Mouse (Mus musculus): ENCODE measurements at regions not wholly inside any gene's neighbourhood (a gene's known extent, or its start where the extent isn't known, plus 50 kb on each side); places are given as distances from the start of the nearest gene placed in this dataset.

DNA sequence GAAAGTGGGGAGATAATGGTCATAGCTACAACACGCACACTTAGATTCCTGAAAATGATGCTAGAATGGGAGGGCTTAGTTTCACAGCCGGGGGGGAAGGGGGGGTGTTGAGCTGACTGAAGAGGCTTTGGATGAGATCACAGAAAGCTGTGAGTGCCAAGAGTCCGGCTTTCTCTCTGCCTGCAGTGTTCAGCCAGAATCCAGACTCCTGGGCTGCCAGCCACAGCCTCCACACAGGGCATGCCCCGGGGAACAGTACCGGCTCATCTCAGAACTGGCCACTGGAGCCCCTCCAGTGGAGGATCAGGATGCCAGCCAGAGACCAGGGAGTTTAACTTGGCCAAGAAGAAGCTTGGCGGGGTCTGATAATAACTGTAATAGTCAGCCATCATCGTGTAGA, 85.7 kb downstream of the Vcpkmt start:
- Histone ChIP-seq H3K4me1 (ENCODE audit: control insufficient read depth, insufficient read depth, low read length) (peaks cover 34% of the 10 kb centered on the region), H3K36me3 (ENCODE audit: control insufficient read depth, insufficient read depth, low read length) (no peaks in the 10 kb centered on the region), H3K27me3 (ENCODE audit: control insufficient read depth, insufficient read depth, low read length) (no peaks in the 10 kb centered on the region), H3K9me3 (ENCODE audit: control insufficient read depth, low read depth, low read length) (no peaks in the 10 kb centered on the region), H3K4me2 (replicated peaks; ENCODE audit: low read depth, low read length) (0 out of 2 replicates have a peak overlapping the region, but pooled peaks have one; percentile 5), H3K4me3 (ENCODE audit: low read depth, low read length) (no peak overlapping the region), H3K9ac (replicated peaks; ENCODE audit: low read depth, low read length) (no peak overlapping the region), H3K27ac (ENCODE audit: low read length) (peak overlapping the region; percentile 77)
- ATAC-seq (ENCODE audit: insufficient number of reproducible peaks, insufficient read depth, low FRiP score, low read depth), result 0 out of 2 replicates have a peak, but pooled peaks have one; percentile 30
- 53% methylated on average over 7 of the region's 7 CpGs for WGBS

DNA sequence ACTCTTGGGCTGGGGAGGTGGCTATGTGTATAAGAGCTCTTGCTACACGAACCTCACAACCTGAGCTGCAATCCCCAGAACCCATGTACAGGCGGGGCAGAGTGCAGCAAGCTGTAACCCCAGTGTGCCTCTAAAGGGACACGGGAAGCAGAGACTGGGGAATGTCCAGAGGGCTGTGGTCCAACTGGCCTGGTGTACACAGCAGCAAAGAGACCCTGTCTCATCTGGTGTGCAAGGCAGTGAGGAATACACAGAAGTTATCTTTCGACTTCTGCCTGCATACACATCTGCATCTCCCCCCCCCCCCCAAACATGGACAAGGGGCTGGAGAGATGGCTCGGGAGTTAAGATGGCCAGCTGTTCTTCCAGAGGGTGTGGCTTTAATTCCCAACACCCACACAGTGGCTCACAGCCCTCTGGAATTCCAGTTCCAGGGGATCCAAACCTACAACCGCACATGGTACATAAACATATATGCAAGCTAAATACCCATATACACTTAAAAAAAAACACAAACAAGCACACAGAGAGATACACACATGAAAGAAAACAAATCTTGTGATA, 86.4 kb downstream of the Vcpkmt start:
- Histone ChIP-seq H3K36me3 (ENCODE audit: control insufficient read depth, insufficient read depth, low read length) (no peaks in the 10 kb centered on the region), H3K27ac (ENCODE audit: low read length) (peak overlapping the region; percentile 77), H3K9me3 (ENCODE audit: control insufficient read depth, low read depth, low read length) (no peaks in the 10 kb centered on the region), H3K27me3 (ENCODE audit: control insufficient read depth, insufficient read depth, low read length) (no peaks in the 10 kb centered on the region), H3K4me3 (ENCODE audit: low read depth, low read length) (no peak overlapping the region), H3K4me2 (replicated peaks; ENCODE audit: low read depth, low read length) (no peak overlapping the region), H3K4me1 (ENCODE audit: control insufficient read depth, insufficient read depth, low read length) (peaks cover 27% of the 10 kb centered on the region), H3K9ac (replicated peaks; ENCODE audit: low read depth, low read length) (no peak overlapping the region)
- ATAC-seq (ENCODE audit: insufficient number of reproducible peaks, insufficient read depth, low FRiP score, low read depth), result no peak
- WGBS, result 57% methylated on average over 6 of the region's 6 CpGs

DNA sequence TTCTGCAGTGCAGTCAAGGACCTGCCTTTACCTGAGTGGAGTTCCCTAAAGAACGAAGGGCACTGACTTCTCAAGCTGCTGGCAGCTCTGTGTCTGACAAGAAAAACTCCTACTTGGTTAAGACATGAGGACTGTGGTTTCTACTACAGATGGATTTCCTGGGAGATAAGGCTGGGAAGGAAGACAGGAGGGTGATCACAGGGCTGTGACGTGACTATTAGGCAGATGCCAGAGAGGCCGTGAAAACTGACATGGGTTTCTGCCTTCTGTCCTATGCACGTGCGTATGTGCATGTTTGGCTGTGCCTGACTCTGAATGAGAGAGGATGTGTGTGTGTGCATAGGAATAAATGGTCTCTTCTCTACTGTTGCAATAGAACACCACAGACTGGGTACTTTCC, 87.1 kb downstream of the Vcpkmt start:
- Histone ChIP-seq H3K4me3 (ENCODE audit: low read depth, low read length) (no peak overlapping the region), H3K36me3 (ENCODE audit: control insufficient read depth, insufficient read depth, low read length) (no peaks in the 10 kb centered on the region), H3K4me1 (ENCODE audit: control insufficient read depth, insufficient read depth, low read length) (peaks cover 20% of the 10 kb centered on the region), H3K27me3 (ENCODE audit: control insufficient read depth, insufficient read depth, low read length) (no peaks in the 10 kb centered on the region), H3K27ac (ENCODE audit: low read length) (no peak overlapping the region; the same call in 1 of the 2 replicates), H3K9me3 (ENCODE audit: control insufficient read depth, low read depth, low read length) (no peaks in the 10 kb centered on the region), H3K4me2 (replicated peaks; ENCODE audit: low read depth, low read length) (no peak overlapping the region), H3K9ac (replicated peaks; ENCODE audit: low read depth, low read length) (no peak overlapping the region)
- ATAC-seq (ENCODE audit: insufficient number of reproducible peaks, insufficient read depth, low FRiP score, low read depth), result no peak
- 80% methylated on average over 5 of the region's 5 CpGs for WGBS

DNA sequence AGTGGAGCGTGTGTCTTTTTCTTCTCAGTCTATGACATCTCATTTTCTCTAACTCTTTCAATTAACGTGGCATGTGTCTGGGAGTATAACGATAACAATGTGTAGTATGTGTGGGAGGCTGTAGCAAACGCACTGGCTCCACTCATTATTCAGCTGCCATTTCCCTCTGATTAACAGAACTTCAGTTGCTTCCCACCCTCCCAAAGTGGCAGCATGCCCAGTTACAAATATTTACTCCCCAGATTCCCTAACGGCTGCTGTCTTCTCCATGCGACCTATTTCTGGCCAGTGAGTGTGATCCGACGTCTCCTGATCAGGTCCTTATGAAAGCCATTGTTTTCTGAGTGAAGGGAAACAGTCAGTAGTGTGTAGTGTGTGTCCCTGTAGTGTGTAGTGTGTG, 88.2 kb downstream of the Vcpkmt start:
- no peaks in the 10 kb centered on the region for H3K9me3 ChIP-seq (ENCODE audit: control insufficient read depth, low read depth, low read length)
- H3K4me2 ChIP-seq (replicated peaks; ENCODE audit: low read depth, low read length), result no peak overlapping the region
- no peaks in the 10 kb centered on the region for H3K27me3 ChIP-seq (ENCODE audit: control insufficient read depth, insufficient read depth, low read length)
- H3K27ac ChIP-seq (ENCODE audit: low read length), result 0 out of 2 replicates have a peak overlapping the region, but pooled peaks have one; percentile 28
- no peaks in the 10 kb centered on the region for H3K36me3 ChIP-seq (ENCODE audit: control insufficient read depth, insufficient read depth, low read length)
- H3K4me3 ChIP-seq (ENCODE audit: low read depth, low read length), result no peak overlapping the region
- ATAC-seq (ENCODE audit: insufficient number of reproducible peaks, insufficient read depth, low FRiP score, low read depth), result 0 out of 2 replicates have a peak, but pooled peaks have one; percentile 15
- peaks cover 18% of the 10 kb centered on the region for H3K4me1 ChIP-seq (ENCODE audit: control insufficient read depth, insufficient read depth, low read length)
- 41% methylated on average over 8 of the region's 8 CpGs for WGBS
- H3K9ac ChIP-seq (replicated peaks; ENCODE audit: low read depth, low read length), result no peak overlapping the region

DNA sequence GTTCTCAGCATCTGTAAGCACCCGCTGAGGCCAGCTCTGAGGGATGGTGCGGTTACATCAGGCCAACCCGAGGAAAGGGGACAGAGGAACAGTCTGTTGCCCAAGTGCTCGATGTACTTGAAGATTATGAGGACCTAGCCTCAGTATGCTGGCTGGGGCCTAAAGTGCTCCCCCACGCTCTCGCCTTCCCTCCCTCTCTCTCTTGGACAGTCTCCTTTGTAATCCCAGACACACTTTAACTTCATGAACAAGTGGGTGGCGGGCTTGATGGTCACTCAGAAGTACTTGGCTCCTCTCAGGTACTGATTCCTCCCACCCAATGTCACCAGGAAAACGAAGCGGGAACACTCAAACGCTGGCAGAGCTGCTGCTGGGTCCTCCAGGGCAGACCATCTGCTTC, 93.1 kb downstream of the Vcpkmt start:
- H3K36me3 ChIP-seq (ENCODE audit: control insufficient read depth, insufficient read depth, low read length), result no peaks in the 10 kb centered on the region
- no peak for ATAC-seq (ENCODE audit: insufficient number of reproducible peaks, insufficient read depth, low FRiP score, low read depth)
- H3K4me2 ChIP-seq (replicated peaks; ENCODE audit: low read depth, low read length), result no peak overlapping the region
- H3K9ac ChIP-seq (replicated peaks; ENCODE audit: low read depth, low read length), result no peak overlapping the region
- H3K4me1 ChIP-seq (ENCODE audit: control insufficient read depth, insufficient read depth, low read length), result 0 out of 2 replicates have a peak, but pooled peaks cover 5% of the 10 kb centered on the region
- no peak overlapping the region for H3K4me3 ChIP-seq (ENCODE audit: low read depth, low read length)
- 91% methylated on average over 10 of the region's 10 CpGs for WGBS
- no peak overlapping the region for H3K27ac ChIP-seq (ENCODE audit: low read length)
- no peaks in the 10 kb centered on the region for H3K9me3 ChIP-seq (ENCODE audit: control insufficient read depth, low read depth, low read length)
- no peaks in the 10 kb centered on the region for H3K27me3 ChIP-seq (ENCODE audit: control insufficient read depth, insufficient read depth, low read length)

DNA sequence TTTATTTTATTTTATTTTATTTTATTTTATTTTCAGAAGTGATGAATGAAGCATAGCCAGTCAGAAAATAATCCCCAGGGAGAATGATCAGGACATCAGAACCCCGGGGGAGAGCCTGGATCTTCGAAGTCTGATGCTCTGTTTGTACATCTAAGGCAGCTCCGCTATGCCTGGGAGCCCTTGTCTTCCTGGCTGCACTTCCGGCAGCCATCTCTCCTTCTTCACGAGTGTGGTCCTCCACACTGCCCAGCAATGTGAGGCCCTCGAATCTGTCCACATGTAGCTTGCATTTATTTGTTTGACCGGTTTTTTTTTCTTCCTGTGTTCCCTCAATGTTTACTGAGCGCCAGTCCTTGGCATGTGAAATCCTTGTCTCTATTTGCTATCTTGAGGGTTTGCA, 95.9 kb downstream of the Vcpkmt start:
- no peaks in the 10 kb centered on the region for H3K9me3 ChIP-seq (ENCODE audit: control insufficient read depth, low read depth, low read length)
- H3K4me3 ChIP-seq (ENCODE audit: low read depth, low read length), result no peak overlapping the region
- no peak overlapping the region for H3K4me2 ChIP-seq (replicated peaks; ENCODE audit: low read depth, low read length)
- no peak overlapping the region for H3K27ac ChIP-seq (ENCODE audit: low read length)
- no peaks in the 10 kb centered on the region for H3K27me3 ChIP-seq (ENCODE audit: control insufficient read depth, insufficient read depth, low read length)
- no peak overlapping the region for H3K9ac ChIP-seq (replicated peaks; ENCODE audit: low read depth, low read length)
- WGBS, result 58% methylated on average over 8 of the region's 8 CpGs
- ATAC-seq (ENCODE audit: insufficient number of reproducible peaks, insufficient read depth, low FRiP score, low read depth), result no peak
- no peaks in the 10 kb centered on the region for H3K36me3 ChIP-seq (ENCODE audit: control insufficient read depth, insufficient read depth, low read length)
- H3K4me1 ChIP-seq (ENCODE audit: control insufficient read depth, insufficient read depth, low read length), result 0 out of 2 replicates have a peak, but pooled peaks cover 5% of the 10 kb centered on the region

DNA sequence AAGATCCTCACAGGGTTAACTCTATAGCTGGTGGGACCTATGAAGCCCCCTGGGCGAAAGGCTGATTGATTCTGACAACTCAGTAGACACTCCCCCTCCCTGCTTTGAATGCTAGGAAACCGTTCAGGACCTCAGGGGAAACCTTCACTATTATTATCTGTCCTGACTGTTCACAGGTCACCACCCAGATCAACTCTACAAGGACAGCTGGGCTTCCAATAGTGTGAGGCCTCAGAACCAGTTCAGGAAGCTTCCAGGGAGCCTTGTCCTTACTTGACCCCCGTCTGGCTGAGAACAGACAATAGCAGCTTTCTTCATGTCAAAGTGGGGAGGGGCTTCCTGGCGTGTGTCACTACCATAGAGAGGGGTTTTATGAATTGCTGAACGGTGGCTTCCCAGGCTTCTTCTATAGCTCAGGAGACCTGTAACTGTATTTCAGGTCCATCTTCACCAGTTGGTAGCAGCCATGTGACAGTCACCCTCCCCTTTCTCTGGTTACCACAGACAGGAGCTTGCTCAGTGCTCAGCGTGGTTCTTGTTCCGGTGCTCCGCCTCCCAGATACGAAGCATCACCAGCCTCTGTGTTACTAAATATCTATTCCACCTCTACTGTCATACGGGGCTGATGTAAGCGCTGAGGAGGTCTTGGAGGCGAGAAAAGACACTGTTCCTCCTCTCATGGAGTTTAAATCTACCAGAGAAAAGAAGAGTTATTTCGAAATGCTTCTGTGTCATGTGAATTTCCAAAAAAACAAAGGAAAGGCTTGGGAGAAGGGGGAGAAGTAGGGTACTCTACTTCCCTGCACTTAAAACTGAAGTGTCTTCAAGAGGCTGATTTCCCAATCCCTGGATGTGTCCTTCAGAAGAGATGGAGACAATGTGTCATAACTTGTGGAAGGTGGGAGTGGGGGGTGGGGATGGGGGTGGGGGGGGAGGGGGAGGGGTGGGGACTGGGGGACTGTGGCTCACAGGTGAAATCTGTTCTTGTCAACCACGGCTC, 96.9 kb downstream of the Vcpkmt start:
- WGBS, result 32% methylated on average over 14 of the region's 14 CpGs
- Histone ChIP-seq H3K4me3 (ENCODE audit: low read depth, low read length) (peak overlapping the region; percentile 2; the same call in 1 of the 2 replicates), H3K9ac (replicated peaks; ENCODE audit: low read depth, low read length) (no peak overlapping the region), H3K27me3 (ENCODE audit: control insufficient read depth, insufficient read depth, low read length) (no peaks in the 10 kb centered on the region), H3K27ac (ENCODE audit: low read length) (no peak overlapping the region), H3K4me2 (replicated peaks; ENCODE audit: low read depth, low read length) (0 out of 2 replicates have a peak overlapping the region, but pooled peaks have one; percentile 16), H3K36me3 (ENCODE audit: control insufficient read depth, insufficient read depth, low read length) (no peaks in the 10 kb centered on the region), H3K9me3 (ENCODE audit: control insufficient read depth, low read depth, low read length) (no peaks in the 10 kb centered on the region), H3K4me1 (ENCODE audit: control insufficient read depth, insufficient read depth, low read length) (0 out of 2 replicates have a peak, but pooled peaks cover 5% of the 10 kb centered on the region)
- 0 out of 2 replicates have a peak, but pooled peaks have one; percentile 49 for ATAC-seq (ENCODE audit: insufficient number of reproducible peaks, insufficient read depth, low FRiP score, low read depth)

DNA sequence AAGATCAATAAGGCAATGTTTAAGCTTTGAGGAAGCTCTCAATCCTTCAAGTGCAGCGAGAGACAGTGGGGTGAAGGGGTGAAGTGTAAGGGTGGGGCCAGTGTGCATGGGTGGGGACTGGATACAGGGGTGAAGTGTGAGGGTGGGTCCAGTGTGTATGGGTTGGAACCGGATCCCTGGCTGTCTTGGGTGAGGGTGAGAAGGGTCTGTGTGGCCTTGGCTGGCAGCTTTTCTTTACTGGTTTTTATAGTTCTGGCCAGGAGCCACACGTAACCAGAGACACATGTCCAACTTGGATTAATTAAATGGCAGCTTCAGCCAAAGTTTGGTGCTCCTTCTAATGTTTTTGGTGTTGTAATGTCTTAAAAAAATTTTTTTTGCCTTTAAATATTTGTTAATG, 101.4 kb downstream of the Vcpkmt start:
- Histone ChIP-seq H3K9ac (replicated peaks; ENCODE audit: low read depth, low read length) (no peak overlapping the region), H3K9me3 (ENCODE audit: control insufficient read depth, low read depth, low read length) (no peaks in the 10 kb centered on the region), H3K4me1 (ENCODE audit: control insufficient read depth, insufficient read depth, low read length) (peaks cover 10% of the 10 kb centered on the region; the same call in 1 of the 2 replicates), H3K4me3 (ENCODE audit: low read depth, low read length) (no peak overlapping the region), H3K27me3 (ENCODE audit: control insufficient read depth, insufficient read depth, low read length) (no peaks in the 10 kb centered on the region), H3K36me3 (ENCODE audit: control insufficient read depth, insufficient read depth, low read length) (no peaks in the 10 kb centered on the region), H3K27ac (ENCODE audit: low read length) (no peak overlapping the region), H3K4me2 (replicated peaks; ENCODE audit: low read depth, low read length) (no peak overlapping the region)
- 64% methylated on average over 3 of the region's 3 CpGs for WGBS
- no peak for ATAC-seq (ENCODE audit: insufficient number of reproducible peaks, insufficient read depth, low FRiP score, low read depth)

Measured in stomach, embryonic 14.5 days (tissue).